Mouse (Mus musculus): ENCODE measurements around the gene Rab6a.
"Not testable (repeated sequence)": the region's sequence is repeated elsewhere in the genome, so short reads cannot be mapped to it uniquely, and the experiment has no call there.

The Rab6a gene

GRCm38 (mm10) chr7:100607214-100608129 is at the start of gene Rab6a:
Gene Rab6a (plus strand): TSS chr7:100607410.
- peak; percentile 97 for DNase-seq (ENCODE audit: low spot score)

GRCm38 (mm10) chr7:100559331-100559730 is 47.9 kb upstream of the Rab6a start:
- no peak for DNase-seq (ENCODE audit: low spot score)

DNA sequence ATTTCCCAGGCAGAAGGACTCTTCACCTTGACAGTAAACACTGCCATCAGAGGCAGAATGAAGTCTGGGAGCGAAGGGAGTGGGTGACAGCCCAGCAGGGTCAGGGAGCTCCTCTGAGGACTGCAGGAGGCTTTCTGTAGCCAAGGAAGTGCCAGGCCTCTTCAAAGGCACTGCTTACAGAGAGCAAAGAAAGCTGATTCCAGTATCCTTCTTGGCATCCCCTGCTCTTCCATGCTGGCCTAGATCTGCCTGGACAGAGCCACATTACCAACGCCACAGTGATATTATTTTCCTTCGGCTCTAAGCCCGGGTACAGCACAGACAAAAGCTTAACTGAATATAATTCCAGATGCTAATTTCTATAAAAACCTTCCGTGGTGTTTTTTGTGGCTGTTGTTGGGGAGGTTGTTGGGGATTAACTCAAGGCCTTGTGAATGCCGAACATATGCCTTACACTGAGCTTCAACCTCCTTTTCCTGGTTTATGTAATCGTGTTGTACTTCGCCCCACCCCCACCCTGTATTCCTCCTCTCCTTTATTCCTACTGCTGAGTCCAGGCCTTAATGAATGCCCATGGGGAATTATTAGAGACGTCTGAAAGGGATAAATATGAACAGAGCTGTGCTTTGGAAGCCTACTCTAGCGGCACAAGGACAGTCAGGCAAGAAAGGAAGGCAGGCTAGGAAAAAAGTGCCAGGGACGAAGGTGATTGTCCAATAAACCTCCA is 45.2 kb upstream of the Rab6a start:
- DNase-seq (ENCODE audit: low spot score): no peak

GRCm38 (mm10) chr7:100567238-100567637 is 40.0 kb upstream of the Rab6a start:
- DNase-seq (ENCODE audit: low spot score): not testable (repeated sequence)

DNA sequence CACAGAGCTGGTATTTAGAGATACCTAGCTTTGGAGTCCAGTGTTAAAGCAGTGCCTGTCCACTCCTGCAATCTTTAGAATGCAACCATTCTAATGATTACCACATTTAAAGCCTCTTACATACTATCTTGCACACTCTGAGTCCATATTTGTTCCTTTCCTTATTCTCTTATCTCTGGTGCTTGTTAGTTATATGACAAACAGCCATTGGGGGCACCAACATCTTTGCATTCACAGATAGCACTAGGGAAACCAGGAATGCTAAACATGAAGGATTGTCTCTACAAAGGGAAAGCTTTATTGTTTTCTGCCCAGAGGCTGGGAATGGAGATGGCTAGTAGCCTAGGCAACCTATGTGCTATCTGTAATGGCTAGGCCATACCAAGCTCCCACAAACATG is 37.3 kb upstream of the Rab6a start:
- no peak for DNase-seq (ENCODE audit: low spot score)

DNA sequence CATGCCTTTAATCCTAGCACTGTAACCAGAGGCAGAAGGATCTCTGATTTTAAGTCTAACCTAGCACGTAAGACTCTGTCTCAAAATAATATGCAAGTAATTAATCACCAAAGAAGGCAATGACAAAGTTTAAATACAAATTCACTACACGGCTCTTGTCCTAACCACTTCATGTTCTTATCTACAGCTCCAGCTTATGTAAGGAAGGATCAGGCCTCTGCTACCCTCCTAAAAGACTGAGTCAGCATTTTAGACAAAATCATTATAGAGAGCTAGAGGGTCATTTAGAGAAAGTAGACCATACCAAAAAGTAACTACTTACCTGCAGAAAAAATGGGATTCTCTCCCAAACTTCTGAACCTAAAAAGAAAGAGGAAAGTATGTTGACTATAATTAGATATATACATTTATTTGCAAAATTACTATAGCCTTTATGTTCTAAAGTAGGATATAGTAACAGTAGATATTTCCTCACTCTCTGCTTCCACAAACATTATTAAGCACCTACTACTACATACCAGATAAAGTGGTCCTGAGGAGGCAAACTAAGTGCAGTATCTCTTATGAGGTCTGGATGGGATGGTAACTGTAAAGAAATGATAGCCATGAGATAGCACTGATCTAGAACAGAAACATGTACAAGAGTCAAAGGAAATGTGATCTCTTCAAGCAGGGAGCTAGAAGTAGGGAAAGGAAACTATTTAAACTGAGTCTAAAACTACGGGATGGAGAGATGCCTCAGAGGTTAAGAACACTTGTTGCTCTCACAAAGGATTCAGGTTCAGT is 36.1 kb upstream of the Rab6a start:
- DNase-seq (ENCODE audit: low spot score): no peak

- no peak for DNase-seq (ENCODE audit: low spot score)
Measured at GRCm38 (mm10) chr7:100572061-100572460, 35.1 kb upstream of the Rab6a start.

GRCm38 (mm10) chr7:100572704-100573103 is 34.5 kb upstream of the Rab6a start:
- DNase-seq (ENCODE audit: low spot score): no peak

- DNase-seq (ENCODE audit: low spot score): no peak
Measured at GRCm38 (mm10) chr7:100578794-100579193, 28.4 kb upstream of the Rab6a start.

GRCm38 (mm10) chr7:100582235-100582634 is 25.0 kb upstream of the Rab6a start:
- no peak for DNase-seq (ENCODE audit: low spot score)

- DNase-seq (ENCODE audit: low spot score): peak; percentile 85
Measured at GRCm38 (mm10) chr7:100582727-100583236, 24.4 kb upstream of the Rab6a start.

- DNase-seq (ENCODE audit: low spot score): no peak
Measured at GRCm38 (mm10) chr7:100589816-100590215, 17.4 kb upstream of the Rab6a start.

DNA sequence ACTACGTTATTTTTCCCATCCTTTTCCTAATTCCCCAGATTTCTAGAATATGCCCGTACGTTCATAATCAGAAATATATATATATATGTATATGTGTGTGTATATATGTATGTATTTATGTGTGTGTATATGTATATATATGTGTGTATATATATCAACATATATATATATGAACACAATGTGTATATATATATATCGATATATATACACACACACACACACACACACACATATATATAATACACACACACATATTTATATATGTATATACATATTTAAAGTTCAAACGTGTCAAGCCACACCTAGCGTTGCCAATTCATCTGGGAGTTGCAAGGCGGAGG is 16.7 kb upstream of the Rab6a start:
- no peak for DNase-seq (ENCODE audit: low spot score)

- DNase-seq (ENCODE audit: low spot score): peak; percentile 79
Measured at GRCm38 (mm10) chr7:100590845-100591521, 16.2 kb upstream of the Rab6a start.

- DNase-seq (ENCODE audit: low spot score): no peak
Measured at GRCm38 (mm10) chr7:100591522-100591852, 15.7 kb upstream of the Rab6a start.

DNA sequence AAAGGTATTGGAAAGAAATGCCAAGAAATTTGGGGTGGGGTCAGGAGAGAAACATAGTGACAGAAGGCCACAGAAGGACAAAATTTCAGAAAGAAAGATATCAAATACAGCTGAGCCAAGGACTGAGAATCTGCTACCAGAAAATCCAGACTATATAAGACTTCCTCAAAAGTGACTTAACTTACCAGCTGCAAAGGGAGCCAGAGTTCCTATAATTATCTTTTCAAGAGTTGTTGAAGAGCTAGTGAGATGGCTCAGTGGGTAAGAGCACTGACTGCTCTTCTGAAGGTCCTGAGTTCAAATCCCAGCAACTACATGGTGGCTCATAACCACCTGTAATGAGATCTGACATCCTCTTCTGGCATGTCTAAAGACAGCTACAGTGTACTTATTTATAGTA is 13.9 kb upstream of the Rab6a start:
- DNase-seq (ENCODE audit: low spot score): no peak

GRCm38 (mm10) chr7:100600211-100600610 is 7.0 kb upstream of the Rab6a start:
- no peak for DNase-seq (ENCODE audit: low spot score)

DNA sequence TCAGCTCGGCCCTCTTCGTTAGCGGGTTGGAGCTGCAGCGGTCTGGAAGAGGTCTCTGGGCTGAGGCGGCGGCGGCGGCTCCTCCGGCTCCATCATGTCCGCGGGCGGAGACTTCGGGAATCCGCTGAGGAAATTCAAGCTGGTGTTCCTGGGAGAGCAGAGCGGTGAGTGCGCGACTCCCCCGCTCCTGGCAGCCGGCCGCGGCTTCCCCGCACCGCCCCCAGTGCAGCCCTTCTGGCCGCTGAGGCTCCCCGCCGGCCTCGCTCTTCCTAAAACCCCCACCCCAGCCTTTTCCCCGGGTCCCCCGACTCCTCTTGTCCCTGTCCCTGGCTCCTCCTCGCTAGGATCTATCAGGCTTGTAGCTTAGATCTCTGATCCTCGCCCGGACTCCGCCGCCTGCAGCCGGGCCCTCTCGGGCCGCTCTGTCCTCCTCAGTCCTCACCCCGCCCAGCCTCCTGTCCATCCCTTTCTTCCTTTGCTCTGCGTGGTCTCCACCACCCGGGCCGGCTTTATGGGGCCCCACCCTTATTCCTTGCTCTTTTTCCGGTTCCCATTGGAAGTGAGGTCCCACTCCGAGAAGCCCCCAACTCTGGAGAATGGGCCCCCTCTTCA is 1.0 kb downstream of the Rab6a start, which contains the start of gene Mrpl48:
Gene Mrpl48, minus strand, starts transcription at position 172 of the 612 bp plus-strand sequence.
- peak; percentile 69 for DNase-seq (ENCODE audit: low spot score)

- no peak for DNase-seq (ENCODE audit: low spot score)
Measured at GRCm38 (mm10) chr7:100608910-100609309, 1.7 kb downstream of the Rab6a start.

- no peak for DNase-seq (ENCODE audit: low spot score)
Measured at GRCm38 (mm10) chr7:100616121-100616857, 9.1 kb downstream of the Rab6a start.

DNA sequence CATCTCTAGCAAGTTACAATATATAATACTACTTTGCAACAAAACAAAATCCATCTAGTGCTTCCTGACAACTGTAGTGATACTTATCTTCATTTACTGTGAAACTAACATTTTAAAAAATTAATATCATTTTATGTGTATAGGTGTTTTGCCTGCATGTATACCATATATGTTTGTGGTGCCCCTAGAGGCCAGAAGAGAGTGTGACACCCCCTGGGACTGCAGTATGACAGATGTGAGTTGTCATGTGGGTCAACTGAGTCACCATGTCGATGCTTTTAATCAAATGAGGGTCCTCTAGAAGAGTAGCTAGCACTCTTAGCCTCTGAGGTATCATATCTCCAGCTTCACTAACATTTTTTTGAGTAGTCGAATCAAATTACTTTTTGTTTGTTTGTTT is 15.1 kb downstream of the Rab6a start:
- DNase-seq (ENCODE audit: low spot score): no peak

Data from ovary, postnatal 36 days (tissue).